Mouse (Mus musculus) cortical plate, adult 2 months (tissue): ENCODE results near the gene Nectin1.

Source experiments
- CTCF ChIP-seq: fragments of 200-500 bp; IDR thresholded peaks from 2 replicates; pipeline ENCODE4 v1.5.1; 2011; ENCODE audit warnings: mild to moderate bottlenecking, control low read depth, low read length; ENCODE audit not compliant: insufficient read depth; ENCODE audit errors: extremely low read depth
- POLR2A ChIP-seq: fragments of 200-500 bp; IDR thresholded peaks from 2 replicates; pipeline ENCODE4 v1.6.1; 2011; ENCODE audit warnings: mild to moderate bottlenecking, low read length, control low read depth; ENCODE audit not compliant: insufficient read depth; ENCODE audit errors: extremely low read depth

DNA sequence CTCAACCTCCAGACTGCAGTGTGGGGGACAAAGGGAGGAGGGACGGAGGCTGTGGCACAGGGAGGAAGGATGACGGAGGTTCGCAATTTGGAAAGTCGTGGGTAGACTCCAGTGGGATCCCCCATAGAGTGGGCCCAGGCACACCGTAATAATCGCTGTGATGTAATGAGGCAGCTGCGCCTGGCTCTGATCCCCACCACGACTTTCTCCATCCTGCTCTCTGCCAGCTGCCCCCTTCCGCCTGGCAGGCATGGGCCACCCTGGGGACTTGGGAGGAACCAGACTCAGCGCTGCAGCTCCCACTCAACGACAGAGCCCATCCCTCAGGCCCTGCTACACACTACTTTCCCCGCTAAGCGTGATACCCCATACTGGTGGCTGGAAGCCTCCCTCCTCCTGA, 90.5 kb downstream of the Nectin1 start:
- no peak for TF ChIP-seq CTCF
- no peak for TF ChIP-seq POLR2A
